Mouse (Mus musculus) gastrocnemius, postnatal 14 days (tissue): Measurements from ENCODE around the gene Micall2. TPM values are rescaled to one million over a fixed set of nuclear protein-coding genes. Genes with fewer than 3 reads are reported as not detected.
"Not testable (repeated sequence)": the region's sequence is repeated elsewhere in the genome, so short reads cannot be mapped to it uniquely, and the experiment has no call there.

Experiments used
- DNase-seq: peaks from one replicate; pipeline ENCODE4 v3.0.0; 2021; ENCODE audit warnings: mixed read lengths
- intact Hi-C: fragments of 180-260 bp; cut with DNase I; formaldehyde crosslinking; loops from one replicate; pipeline ENCODE4 v1.15.1; 2025; ENCODE audit warnings: low total_unique reads
- total RNA-seq, 2 experiments: library from RNA; stranded (reverse); gene quantifications; 2 replicates each; pipeline ENCODE4 v1.2.3; 2021

Gene Micall2
- total RNA-seq, 2 experiments from 2014 or later = 3.0 to 3.1 TPM

- intact Hi-C loops = no loop called here
- DNase-seq = no peak
These were observed 2.1 kb downstream of the Micall2 start for GRCm38 (mm10) chr5:139734016-139734415.

GRCm38 (mm10) chr5:139732634-139733107, 3.5 kb downstream of the Micall2 start:
- intact Hi-C loops = no loop called here
- DNase-seq = no peak

- DNase-seq = no peak
- intact Hi-C loops = no loop called here
These were observed 5.2 kb downstream of the Micall2 start for GRCm38 (mm10) chr5:139730712-139731486.

- DNase-seq = no peak
- intact Hi-C loops = no loop called here
These were observed 8.9 kb downstream of the Micall2 start for GRCm38 (mm10) chr5:139727261-139727660.

- intact Hi-C loops = no loop called here
- no peak for DNase-seq
These were observed 9.9 kb downstream of the Micall2 start for GRCm38 (mm10) chr5:139726186-139726585.

GRCm38 (mm10) chr5:139724336-139725116, 11.6 kb downstream of the Micall2 start:
- DNase-seq = peak; percentile 58
- intact Hi-C loops = no loop called here

- intact Hi-C loops = no loop called here
- no peak for DNase-seq
These were observed 13.0 kb downstream of the Micall2 start for GRCm38 (mm10) chr5:139723113-139723512.

GRCm38 (mm10) chr5:139722709-139723108, 13.4 kb downstream of the Micall2 start:
- no peak for DNase-seq
- intact Hi-C loops = no loop called here

GRCm38 (mm10) chr5:139718949-139719348, 17.2 kb downstream of the Micall2 start:
- intact Hi-C loops = no loop called here
- no peak for DNase-seq

- DNase-seq = peak; percentile 50
These were observed 17.6 kb downstream of the Micall2 start for GRCm38 (mm10) chr5:139718540-139718939.

GRCm38 (mm10) chr5:139717723-139718122, 18.4 kb downstream of the Micall2 start:
- peak; percentile 39 for DNase-seq
- intact Hi-C loops = loop anchor here (2.0 kb wide), 1 partner anchor 33 kb away; no protein-coding TSS in a partner anchor

More at GRCm38 (mm10) chr5:139718540-139718939, 17.6 kb downstream of the Micall2 start:
- intact Hi-C loops = no loop called here

- no peak for DNase-seq
- intact Hi-C loops = no loop called here
These were observed 29.6 kb downstream of the Micall2 start for GRCm38 (mm10) chr5:139706496-139706895.

- no peak for DNase-seq
- intact Hi-C loops = no loop called here
These were observed 33.2 kb downstream of the Micall2 start for GRCm38 (mm10) chr5:139702905-139703304.

GRCm38 (mm10) chr5:139702236-139702635, 33.9 kb downstream of the Micall2 start:
- no peak for DNase-seq
- intact Hi-C loops = no loop called here

GRCm38 (mm10) chr5:139696954-139697353, 39.2 kb downstream of the Micall2 start:
- no peak for DNase-seq
- intact Hi-C loops = no loop called here

- not testable (repeated sequence) for DNase-seq
These were observed 40.3 kb downstream of the Micall2 start for GRCm38 (mm10) chr5:139695876-139696275.

GRCm38 (mm10) chr5:139694989-139695571, 41.1 kb downstream of the Micall2 start:
- intact Hi-C loops = no loop called here
- DNase-seq = no peak

More at GRCm38 (mm10) chr5:139695876-139696275, 40.3 kb downstream of the Micall2 start:
- intact Hi-C loops = not testable (repeated sequence)

- DNase-seq = no peak
- intact Hi-C loops = no loop called here
These were observed 41.7 kb downstream of the Micall2 start for GRCm38 (mm10) chr5:139694292-139694988.

- intact Hi-C loops = no loop called here
- no peak for DNase-seq
These were observed 45.3 kb downstream of the Micall2 start for GRCm38 (mm10) chr5:139690791-139691190.
